Mouse (Mus musculus): ENCODE measurements around the gene Ssna1.
"Not testable (repeated sequence)": the region's sequence is repeated elsewhere in the genome, so short reads cannot be mapped to it uniquely, and the experiment has no call there.

Ssna1 gene

GRCm38 (mm10) chr2:25262291-25262767 lies 9.9 kb downstream of the Ssna1 start, which contains the start of gene Tprn:
Tprn (plus strand) TSS chr2:25262618.
- peak; percentile 96 to 99 for DNase-seq (ENCODE audit: low spot score in 2 of 2)

GRCm38 (mm10) chr2:25261870-25262269 lies 10.4 kb downstream of the Ssna1 start:
- no peak for DNase-seq (ENCODE audit: low spot score in 2 of 2)

DNA sequence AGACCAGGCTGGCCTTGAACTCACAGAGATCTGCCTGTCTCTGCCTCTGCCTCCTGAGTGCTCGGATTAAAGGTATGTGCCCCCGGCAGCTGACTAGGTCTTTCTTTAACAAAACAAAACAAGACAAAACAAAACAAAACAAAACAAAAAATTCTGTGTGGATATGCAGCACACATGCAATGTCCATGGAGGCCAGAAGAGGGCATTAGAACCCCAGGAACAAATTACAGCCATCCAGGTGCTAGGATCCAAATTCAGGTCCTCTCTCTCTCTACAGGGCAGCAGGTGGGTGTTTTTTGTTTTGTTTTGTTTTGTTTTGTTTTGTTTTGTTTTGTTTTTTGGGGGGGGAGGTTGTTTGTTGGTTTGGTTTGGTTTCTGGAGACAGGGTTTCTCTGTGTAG lies 13.4 kb downstream of the Ssna1 start:
- no peak for DNase-seq (ENCODE audit: low spot score in 2 of 2)

DNA sequence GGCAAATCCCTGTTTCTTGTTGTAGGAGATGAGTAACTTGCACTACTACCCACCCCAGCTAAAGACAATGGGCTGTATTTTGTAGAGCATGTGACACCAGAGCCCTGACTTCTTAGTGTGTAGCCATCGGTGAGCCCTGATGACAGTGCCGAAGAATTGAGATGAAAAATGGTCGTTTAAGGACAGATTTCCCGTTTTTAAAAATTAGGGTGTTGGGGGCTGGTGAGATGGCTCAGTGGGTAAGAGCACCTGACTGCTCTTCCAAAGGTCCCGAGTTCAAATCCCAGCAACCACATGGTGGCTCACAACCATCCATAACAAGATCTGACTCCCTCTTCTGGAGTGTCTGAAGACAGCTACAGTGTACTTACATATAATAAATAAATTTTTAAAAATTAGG lies 15.0 kb downstream of the Ssna1 start:
- not testable (repeated sequence) for DNase-seq (ENCODE audit: low spot score in 2 of 2)

DNA sequence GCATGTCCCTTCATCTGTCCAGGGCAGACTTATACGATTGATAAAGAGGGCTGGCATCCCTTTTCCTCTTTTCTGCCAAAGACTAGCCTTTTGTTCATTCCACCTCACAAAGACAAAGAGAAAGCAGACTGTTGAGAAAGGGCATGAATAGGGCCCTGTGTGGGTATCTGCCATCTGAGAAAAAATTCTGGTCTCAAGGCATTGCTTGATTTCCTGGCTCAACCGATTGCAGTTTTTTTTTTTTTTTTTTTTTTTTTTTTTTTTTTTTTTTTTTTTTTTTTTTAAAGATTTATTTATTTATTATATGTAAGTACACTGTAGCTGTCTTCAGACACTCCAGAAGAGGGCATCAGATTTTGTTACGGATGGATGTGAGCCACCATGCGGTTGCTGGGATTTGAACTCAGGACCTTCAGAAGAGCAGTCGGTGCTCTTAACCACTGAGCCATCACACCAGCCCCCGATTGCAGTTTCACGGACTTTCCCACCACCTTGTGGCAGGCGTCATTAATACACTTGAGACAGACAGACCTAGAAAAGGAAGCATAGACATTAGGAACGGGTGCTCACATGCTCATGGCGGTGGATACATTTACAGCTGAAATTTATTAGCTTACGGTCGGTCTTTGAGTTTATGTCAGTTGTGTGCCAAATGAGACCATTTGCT lies 15.7 kb downstream of the Ssna1 start:
- DNase-seq (ENCODE audit: low spot score in 2 of 2), result peak in 1 of 2 experiments; percentile 56

DNA sequence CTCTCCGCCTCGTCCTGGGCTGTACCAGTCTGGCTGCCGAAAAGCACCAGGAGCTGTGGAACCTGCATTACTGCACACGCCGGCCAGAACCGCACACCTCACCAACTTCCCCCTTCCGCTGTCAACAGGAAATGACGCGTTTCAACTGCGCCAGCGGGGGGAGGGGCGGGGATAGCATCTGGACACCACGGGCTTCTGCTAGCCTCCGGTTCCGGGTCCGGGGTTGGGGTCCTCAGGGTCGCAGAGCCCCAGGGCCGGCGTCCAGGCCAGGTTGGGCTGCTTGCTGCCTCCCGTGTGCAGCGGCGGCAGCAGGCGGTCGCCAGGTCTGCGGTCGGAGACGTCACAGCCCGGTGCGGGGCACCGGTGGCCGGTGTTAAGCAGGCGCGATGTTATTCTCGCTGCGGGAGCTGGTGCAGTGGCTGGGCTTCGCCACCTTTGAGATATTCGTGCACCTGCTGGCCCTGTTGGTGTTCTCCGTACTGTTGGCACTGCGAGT lies 16.9 kb downstream of the Ssna1 start, which contains the start of gene Tmem203:
Gene Tmem203 (plus strand): TSS at position 156 of the 496 bp plus-strand sequence.
- DNase-seq (ENCODE audit: low spot score in 2 of 2), result peak; percentile 92 to 93

DNA sequence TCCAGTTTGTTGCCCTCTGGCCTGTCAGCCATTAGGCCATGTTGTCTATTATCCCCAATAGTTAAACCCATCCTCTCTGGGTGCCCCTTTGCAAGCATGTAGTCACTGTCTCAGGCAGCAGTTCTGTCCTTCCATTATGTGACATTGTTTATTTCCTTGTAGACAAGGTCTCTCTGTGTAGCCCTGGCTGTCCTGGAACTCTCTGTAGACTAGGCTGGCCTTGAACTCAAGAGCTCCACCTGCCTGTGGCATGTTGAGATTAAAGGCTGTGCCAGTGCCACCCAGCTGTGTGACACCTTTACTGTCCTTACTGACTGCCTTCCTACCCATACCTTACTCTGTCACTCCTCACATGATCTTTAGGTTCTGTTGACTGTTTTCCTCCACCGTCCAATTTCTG lies 19.9 kb downstream of the Ssna1 start:
- no peak for DNase-seq (ENCODE audit: low spot score in 2 of 2)

DNA sequence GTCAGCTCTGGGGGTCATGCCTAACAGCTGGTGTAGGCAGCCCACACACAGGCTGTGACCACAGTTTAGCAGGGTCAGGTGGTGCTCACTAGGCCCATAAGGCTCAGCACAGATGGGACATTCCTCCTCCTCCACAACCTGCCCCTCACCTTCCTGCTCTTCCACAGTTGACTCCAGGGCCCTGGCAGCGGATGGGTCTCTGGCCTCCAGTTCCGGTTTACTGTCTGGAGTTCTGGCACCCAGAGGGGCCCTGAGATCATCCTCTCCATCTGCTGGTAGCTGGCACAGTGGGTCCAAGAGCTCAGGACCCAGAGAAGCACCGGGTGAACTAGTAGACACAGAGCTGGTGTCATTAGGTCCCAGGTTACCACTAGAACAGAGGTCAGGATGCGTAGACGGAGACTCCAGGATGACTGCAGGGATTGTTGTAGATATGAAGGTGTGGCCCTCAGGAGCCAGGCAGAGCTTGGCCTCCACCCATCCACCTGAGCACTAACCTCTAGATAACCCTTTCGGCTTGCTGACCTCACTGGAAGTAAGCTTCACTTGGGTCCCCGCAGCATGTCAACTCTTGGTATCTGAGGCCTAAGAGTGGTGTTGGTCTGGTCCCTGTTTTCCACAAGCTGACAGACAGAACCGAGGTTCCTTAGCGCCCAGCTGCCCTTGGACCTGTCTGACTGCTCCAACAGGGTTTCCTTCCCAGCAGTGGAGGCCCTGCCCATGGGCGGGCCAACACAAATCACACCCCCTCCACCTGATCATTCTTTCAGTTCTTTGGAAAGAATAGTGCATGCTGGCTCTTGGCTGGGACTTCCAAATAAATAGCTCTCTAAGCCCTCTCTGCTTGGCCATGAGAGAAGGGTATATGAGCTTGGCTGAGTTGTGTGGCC lies 25.8 kb downstream of the Ssna1 start, which contains the start of gene AL732309.1:
Gene AL732309.1 (minus strand): TSS at position 681 of the 890 bp plus-strand sequence.
- no peak for DNase-seq (ENCODE audit: low spot score in 2 of 2)

DNA sequence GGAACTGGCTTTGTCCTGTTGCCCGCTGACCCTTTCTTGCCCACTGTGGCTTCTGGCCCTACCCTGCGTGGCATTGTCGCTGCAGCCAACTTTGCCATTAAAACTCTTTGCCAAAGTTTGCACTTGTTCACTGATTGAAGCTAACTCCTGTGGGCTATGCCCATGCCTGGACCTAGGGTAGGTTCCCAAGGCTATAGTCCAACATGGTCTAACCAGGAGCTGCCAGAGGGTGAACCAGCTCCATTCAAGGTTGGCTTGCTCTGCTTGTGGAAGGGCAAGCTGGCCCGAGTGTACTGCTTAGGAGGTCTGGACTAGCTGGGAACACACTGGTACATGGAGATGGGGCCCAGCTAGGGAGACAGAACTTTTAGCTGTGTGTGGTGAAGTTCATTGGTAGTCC lies 28.1 kb downstream of the Ssna1 start:
- no peak for DNase-seq (ENCODE audit: low spot score in 2 of 2)

- no peak for DNase-seq (ENCODE audit: low spot score in 2 of 2)
These were observed 28.9 kb downstream of the Ssna1 start for GRCm38 (mm10) chr2:25243342-25243741.

GRCm38 (mm10) chr2:25242101-25242506 lies 30.1 kb downstream of the Ssna1 start, which contains the start of the genes Rnf208 and Cysrt1:
Rnf208 (plus strand) TSS chr2:25242255.
Cysrt1 (minus strand) TSS chr2:25242452.
- DNase-seq (ENCODE audit: low spot score in 2 of 2), result peak; percentile 65

GRCm38 (mm10) chr2:25241438-25241775 lies 30.8 kb downstream of the Ssna1 start:
- no peak for DNase-seq (ENCODE audit: low spot score in 2 of 2)

DNA sequence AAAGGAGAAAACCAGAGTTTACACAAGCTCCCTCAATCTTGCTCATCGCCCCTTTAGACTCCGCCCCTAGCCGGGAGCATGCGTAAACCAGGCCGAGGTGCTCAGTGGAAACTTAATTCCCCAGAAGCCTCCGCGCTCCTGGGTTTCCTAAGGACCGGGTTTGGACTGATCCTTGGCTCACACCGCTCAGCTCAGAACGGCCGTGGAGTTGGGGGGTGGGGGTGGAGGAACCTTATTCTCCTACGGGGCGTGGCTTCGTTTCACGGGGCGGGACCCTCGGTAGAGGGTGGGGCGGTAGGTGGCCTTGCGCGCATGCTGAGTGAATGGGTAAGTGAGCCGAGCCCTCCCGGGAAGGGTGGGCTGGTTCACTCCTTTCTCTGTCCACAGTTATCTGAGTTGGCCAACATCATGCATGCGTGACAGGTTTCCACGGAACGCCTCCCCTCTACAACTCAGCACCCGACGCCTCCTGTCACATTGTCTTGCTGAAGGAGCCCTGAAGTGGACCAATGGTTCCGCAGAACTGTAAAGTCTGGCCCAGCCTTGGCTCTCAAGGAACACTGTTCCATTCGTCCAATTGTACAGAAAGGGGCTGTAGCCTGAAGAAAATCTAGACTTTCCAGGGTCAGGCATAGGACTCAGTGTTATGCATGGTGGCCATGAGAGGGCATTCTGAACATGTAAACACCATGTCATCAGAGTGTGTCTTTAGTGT lies 31.4 kb downstream of the Ssna1 start:
- DNase-seq (ENCODE audit: low spot score in 2 of 2), result peak; percentile 82 to 84

GRCm38 (mm10) chr2:25240310-25240709 lies 31.9 kb downstream of the Ssna1 start:
- DNase-seq (ENCODE audit: low spot score in 2 of 2), result no peak

DNA sequence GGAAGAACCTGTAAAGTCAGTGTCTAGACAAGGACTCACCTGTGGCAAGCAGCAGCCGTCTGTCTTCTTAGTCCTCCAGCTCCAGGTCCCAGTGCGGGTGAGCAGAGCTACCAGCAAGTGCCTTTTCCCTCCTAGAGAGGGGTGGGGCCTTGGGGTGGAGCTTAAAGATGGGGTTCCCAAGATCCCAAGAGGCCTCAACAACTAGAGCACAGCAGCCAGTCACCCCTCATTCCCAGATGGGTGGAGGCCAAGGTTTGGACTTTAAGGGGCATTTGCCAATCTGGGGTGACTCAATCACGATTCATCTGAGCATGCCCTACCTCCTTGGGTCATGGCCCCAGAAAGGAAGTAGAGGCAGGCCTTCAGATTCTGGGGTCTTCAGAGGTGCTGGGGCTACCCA lies 32.5 kb downstream of the Ssna1 start:
- DNase-seq (ENCODE audit: low spot score in 2 of 2), result no peak

GRCm38 (mm10) chr2:25238106-25238505 lies 34.1 kb downstream of the Ssna1 start:
- DNase-seq (ENCODE audit: low spot score in 2 of 2), result no peak

DNA sequence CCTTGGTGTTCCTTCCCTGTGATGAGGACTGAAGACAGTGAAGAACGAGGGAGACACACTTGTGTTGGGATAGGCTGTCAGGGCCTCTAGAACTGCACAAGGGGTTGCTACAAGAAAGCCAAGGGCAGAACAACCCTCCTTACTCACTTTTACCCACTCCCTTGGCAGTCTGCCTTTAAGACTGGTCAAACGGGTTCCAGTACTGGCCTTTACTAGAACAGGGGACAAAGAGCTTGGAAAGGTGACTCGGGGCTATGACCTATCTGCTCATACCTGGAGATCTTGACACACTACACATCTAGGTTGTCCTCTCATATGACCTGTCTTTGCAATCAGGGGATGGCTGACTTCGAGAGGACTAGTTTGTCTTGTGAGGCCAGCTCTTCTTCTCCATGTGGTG lies 34.7 kb downstream of the Ssna1 start:
- DNase-seq (ENCODE audit: low spot score in 2 of 2), result no peak

GRCm38 (mm10) chr2:25236614-25237013 lies 35.6 kb downstream of the Ssna1 start, which contains the start of gene Rnf224:
Rnf224 (minus strand) TSS chr2:25236787.
- no peak for DNase-seq (ENCODE audit: low spot score in 2 of 2)

GRCm38 (mm10) chr2:25234551-25235220 lies 37.6 kb downstream of the Ssna1 start:
- no peak for DNase-seq (ENCODE audit: low spot score in 2 of 2)

DNA sequence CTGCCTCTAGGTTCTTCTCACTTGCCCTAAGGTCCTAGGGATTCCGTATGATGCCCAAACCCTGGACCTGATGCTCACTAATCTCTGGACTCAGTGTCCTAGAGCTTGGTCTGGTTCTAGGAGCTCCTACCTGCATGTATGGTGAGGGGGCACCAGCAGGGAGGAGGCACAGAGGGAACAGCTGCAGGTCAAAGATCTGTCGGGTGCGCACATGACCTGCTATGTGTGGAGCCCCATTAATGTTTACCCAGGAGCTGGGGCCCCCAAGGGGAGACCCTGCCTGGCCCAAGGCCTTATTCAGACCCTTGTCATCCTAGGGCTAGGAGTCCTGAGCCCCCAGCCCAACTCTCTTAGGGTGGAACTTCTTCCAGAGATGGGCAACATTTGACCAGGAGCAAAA lies 38.2 kb downstream of the Ssna1 start, which contains the start of gene Slc34a3:
Gene Slc34a3 (minus strand): TSS at position 315 of the 400 bp plus-strand sequence.
- DNase-seq (ENCODE audit: low spot score in 2 of 2), result no peak

DNA sequence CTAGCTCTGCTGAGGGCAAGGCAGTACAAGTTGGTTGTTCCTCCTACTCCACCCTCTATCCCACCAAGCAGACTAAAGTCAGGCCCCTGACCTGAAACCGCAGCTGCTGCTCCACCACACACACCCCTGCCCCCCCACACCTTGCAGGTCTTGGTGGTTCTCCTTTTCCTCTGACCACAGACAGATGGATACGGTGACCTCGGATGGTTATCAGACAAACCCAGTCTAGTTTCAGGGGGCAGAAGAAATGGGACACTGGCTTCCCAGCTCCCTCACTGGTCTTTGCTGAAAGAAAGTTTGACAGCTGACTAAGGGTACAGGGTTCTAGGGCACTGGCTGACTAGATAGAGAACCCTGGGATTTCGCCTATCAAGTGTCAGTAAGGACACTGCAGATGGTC lies 38.8 kb downstream of the Ssna1 start:
- no peak for DNase-seq (ENCODE audit: low spot score in 2 of 2)

Data from right cerebral cortex, postnatal 10 days (tissue).